In the genomic region with DNA sequence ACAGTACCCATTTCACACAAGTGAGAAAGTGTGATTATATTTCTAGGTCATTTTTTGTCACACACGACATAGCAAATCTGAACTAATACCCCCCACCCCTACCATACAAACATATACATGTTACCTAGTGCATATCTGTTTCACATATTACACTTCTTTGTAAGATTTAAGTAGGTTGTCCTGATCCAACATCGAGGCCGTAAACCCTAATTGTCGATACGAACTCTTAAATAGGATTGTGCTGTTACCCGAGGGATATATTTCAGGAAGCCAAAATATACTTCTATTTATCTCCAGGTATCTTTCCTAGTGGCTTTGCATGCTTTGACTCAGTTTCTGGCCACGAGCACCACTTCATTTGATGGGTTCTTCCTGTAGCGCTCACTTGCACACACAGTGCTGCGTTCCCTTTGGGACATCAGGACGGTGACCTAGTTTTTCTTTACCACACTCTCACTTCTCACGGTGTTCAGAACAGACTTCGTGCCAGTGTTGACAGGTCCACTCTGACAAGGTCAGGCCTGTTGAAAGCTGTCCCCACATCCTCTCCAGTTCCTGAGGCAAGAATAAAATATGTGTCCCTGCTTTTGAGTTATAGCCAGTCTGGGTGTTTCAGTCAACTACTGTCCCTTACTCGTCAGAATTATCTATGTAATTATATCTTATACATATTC, we compare ENCODE assay signal across 28 mouse cellular contexts. TPM values are rescaled to one million over a fixed set of nuclear protein-coding genes. Genes with fewer than 3 reads are reported as not detected.
A peak's percentile ranks its signal among the peaks of the same experiment; 100 is the strongest.
DNase-seq lines count a peak whose midpoint lies in the region; ATAC-seq and TF ChIP-seq lines count a peak whose summit lies in the region.
"Had no signal": no experiment of that assay in that cellular context is flagged by ENCODE, and none has a peak within 500 bp of the region (broad histone marks: within the 10 kb centered on the region; RNA-seq: fewer than 3 reads in every experiment).

No protein-coding gene starts in this region.

- peak; percentile 93 for TF ChIP-seq EP300 in heart, adult 2 months (IDR thresholded peaks at IDR 0.05; ENCODE audit: insufficient read depth, low read depth, low read length)

- DNase-seq in heart, adult 2 months, result peak; percentile 40 to 65
- DNase-seq in heart, adult 9 months (ENCODE audit: low spot score in 2 of 2), result peak; percentile 51 to 67
- no peak for DNase-seq in kidney, adult 8-10 months
- DNase-seq: adrenal gland, adult 8-10 months; B cell, adult 2 months; cerebellum, adult 11-12 months; cerebellum, postnatal 14 days; gastrocnemius, postnatal 14 days; kidney, postnatal 4 days; layer of hippocampus, adult 9-11 months; liver, embryonic 13.5 days; lung, adult 2 months; lung, postnatal 14 days; thymus, postnatal 25 days had no signal

- no peak overlapping the region for H3K9ac ChIP-seq in heart, adult 2 months (ENCODE audit: low read depth, low read length)
- no peak overlapping the region for H3K9ac ChIP-seq in heart, embryonic 12.5 days
- H3K9ac ChIP-seq in heart, embryonic 16.5 days (ENCODE audit: low read length), result no peak overlapping the region
- no peak overlapping the region for H3K9ac ChIP-seq in forebrain, embryonic 16.5 days (replicated peaks; ENCODE audit: low read depth, low read length)
- H3K9ac ChIP-seq: embryonic facial prominence, embryonic 13.5 days; forebrain, embryonic 13.5 days; kidney, embryonic 15.5 days; liver, embryonic 13.5 days; midbrain, embryonic 12.5 days; stomach, embryonic 15.5 days had no signal

- intact Hi-C loops in heart, adult 2 months (cut with DNase I), result loop anchor here (5.0 kb wide), 2 partner anchors 105 to 135 kb away; no protein-coding TSS in a partner anchor

- peak overlapping the region; percentile 54 for H3K27ac ChIP-seq in heart, adult 2 months
- no peak overlapping the region for H3K27ac ChIP-seq in heart, embryonic 12.5 days (ENCODE audit: poor library complexity, severe bottlenecking)
- no peak overlapping the region for H3K27ac ChIP-seq in heart, embryonic 16.5 days (ENCODE audit: low read length)
- no peak overlapping the region for H3K27ac ChIP-seq in forebrain, embryonic 16.5 days (ENCODE audit: low read length)
- H3K27ac ChIP-seq: embryonic facial prominence, embryonic 13.5 days; forebrain, embryonic 13.5 days; kidney, embryonic 15.5 days; liver, embryonic 13.5 days; midbrain, embryonic 12.5 days; stomach, embryonic 15.5 days had no signal

- H3K4me2 ChIP-seq in heart, embryonic 12.5 days, result no peak overlapping the region
- no peak overlapping the region for H3K4me2 ChIP-seq in heart, embryonic 16.5 days (ENCODE audit: low read depth, low read length)
- no peak overlapping the region for H3K4me2 ChIP-seq in forebrain, embryonic 16.5 days (ENCODE audit: low read length)
- H3K4me2 ChIP-seq: embryonic facial prominence, embryonic 13.5 days; forebrain, embryonic 13.5 days; kidney, embryonic 15.5 days; liver, embryonic 13.5 days; midbrain, embryonic 12.5 days; stomach, embryonic 15.5 days had no signal

- H3K4me1 ChIP-seq in heart, adult 2 months (ENCODE audit: control insufficient read depth, insufficient read depth, low read length), result peaks cover 5% of the 10 kb centered on the region; the same call in 1 of the 2 replicates
- peaks cover 12% of the 10 kb centered on the region for H3K4me1 ChIP-seq in heart, embryonic 12.5 days (replicated peaks)
- H3K4me1 ChIP-seq in heart, embryonic 16.5 days (ENCODE audit: control insufficient read depth, insufficient read depth, low read length), result peaks cover 16% of the 10 kb centered on the region
- H3K4me1 ChIP-seq in forebrain, embryonic 16.5 days (replicated peaks; ENCODE audit: control insufficient read depth, insufficient read depth, low read length), result no peaks in the 10 kb centered on the region
- H3K4me1 ChIP-seq: forebrain, embryonic 13.5 days; kidney, embryonic 15.5 days; liver, embryonic 13.5 days; stomach, embryonic 15.5 days had no signal

- 46% methylated on average over 13 of the region's 13 CpGs for WGBS in heart, adult 2 months
- 50% methylated on average over 13 of the region's 13 CpGs for WGBS in heart, embryonic 12.5 days
- 42% methylated on average over 13 of the region's 13 CpGs for WGBS in heart, embryonic 16.5 days
- 88% methylated on average over 13 of the region's 13 CpGs for WGBS in forebrain, embryonic 16.5 days

- no peaks in the 10 kb centered on the region for H3K9me3 ChIP-seq in heart, embryonic 12.5 days (replicated peaks)
- H3K9me3 ChIP-seq in heart, embryonic 16.5 days (replicated peaks; ENCODE audit: control insufficient read depth, low read length), result no peaks in the 10 kb centered on the region
- no peaks in the 10 kb centered on the region for H3K9me3 ChIP-seq in forebrain, embryonic 16.5 days (ENCODE audit: control insufficient read depth, low read length)
- H3K9me3 ChIP-seq: embryonic facial prominence, embryonic 13.5 days; forebrain, embryonic 13.5 days; kidney, embryonic 15.5 days; liver, embryonic 13.5 days; midbrain, embryonic 12.5 days; stomach, embryonic 15.5 days had no signal

- no peaks in the 10 kb centered on the region for H3K79me2 ChIP-seq in heart, adult 2 months (replicated peaks; ENCODE audit: control insufficient read depth, insufficient read depth, low read length)

- no peak overlapping the region for H3K4me3 ChIP-seq in heart, adult 2 months
- H3K4me3 ChIP-seq in heart, embryonic 12.5 days, result no peak overlapping the region
- no peak overlapping the region for H3K4me3 ChIP-seq in heart, embryonic 16.5 days (ENCODE audit: low read length)
- no peak overlapping the region for H3K4me3 ChIP-seq in forebrain, embryonic 16.5 days (replicated peaks; ENCODE audit: low read length)
- H3K4me3 ChIP-seq: embryonic facial prominence, embryonic 13.5 days; erythroblast, embryonic 14.5 days; forebrain, embryonic 13.5 days; kidney, embryonic 15.5 days; liver, embryonic 13.5 days; midbrain, embryonic 12.5 days; stomach, embryonic 15.5 days had no signal

- no peak for ATAC-seq in heart, embryonic 12.5 days (ENCODE audit: insufficient number of reproducible peaks, low FRiP score)
- peak; percentile 91 for ATAC-seq in heart, embryonic 16.5 days (replicated peaks; ENCODE audit: extremely low read depth, insufficient read depth, low FRiP score)
- 0 out of 2 replicates have a peak, but pooled peaks have one; percentile 41 for ATAC-seq in megakaryocyte-erythroid progenitor cell, adult 5-6 weeks (replicated peaks; ENCODE audit: low FRiP score, low TSS enrichment, poor library complexity, severe bottlenecking)
- no peak for ATAC-seq in forebrain, embryonic 16.5 days
- ATAC-seq: activated CD4-positive, CD25-positive, alpha-beta regulatory T cell, adult 4 months; forebrain, embryonic 13.5 days; hindbrain, embryonic 16.5 days; intestine, postnatal 0 days had no signal

- peaks cover 2% of the 10 kb centered on the region for H3K36me3 ChIP-seq in heart, adult 2 months (ENCODE audit: control insufficient read depth, insufficient read depth, low read length)
- H3K36me3 ChIP-seq in heart, embryonic 12.5 days, result no peaks in the 10 kb centered on the region
- no peaks in the 10 kb centered on the region for H3K36me3 ChIP-seq in heart, embryonic 16.5 days (ENCODE audit: control insufficient read depth, insufficient read depth)
- H3K36me3 ChIP-seq in forebrain, embryonic 16.5 days (ENCODE audit: control insufficient read depth, insufficient read depth), result no peaks in the 10 kb centered on the region
- H3K36me3 ChIP-seq: embryonic facial prominence, embryonic 13.5 days; kidney, embryonic 15.5 days; liver, embryonic 13.5 days; midbrain, embryonic 12.5 days; stomach, embryonic 15.5 days had no signal

- no peak for TF ChIP-seq CTCF in heart, adult 2 months (IDR thresholded peaks at IDR 0.05)

- no peaks in the 10 kb centered on the region for H3K27me3 ChIP-seq in heart, adult 2 months (ENCODE audit: control insufficient read depth, insufficient read depth, low read length)
- peaks cover 9% of the 10 kb centered on the region; the same call in 1 of the 2 replicates for H3K27me3 ChIP-seq in heart, embryonic 12.5 days (replicated peaks)
- no peaks in the 10 kb centered on the region for H3K27me3 ChIP-seq in heart, embryonic 16.5 days (ENCODE audit: control insufficient read depth, insufficient read depth, low read length)
- no peaks in the 10 kb centered on the region for H3K27me3 ChIP-seq in forebrain, embryonic 16.5 days (replicated peaks; ENCODE audit: control insufficient read depth, insufficient read depth, low read length)
- H3K27me3 ChIP-seq: embryonic facial prominence, embryonic 13.5 days; forebrain, embryonic 13.5 days; kidney, embryonic 15.5 days; liver, embryonic 13.5 days; midbrain, embryonic 12.5 days; stomach, embryonic 15.5 days had no signal

- peak; percentile 34; the same call in 1 of the 2 replicates for TF ChIP-seq POLR2A in heart, adult 2 months (IDR thresholded peaks at IDR 0.05; ENCODE audit: insufficient read depth, low read depth, low read length)

RNA-seq across cellular contexts. Expression of a gene that starts 17.7 kb away (rescaled TPM):
- 10 to 100 TPM; 11.4 to 13.6 TPM for total RNA-seq in heart, adult 2 months (2021)
- polyA plus RNA-seq in heart, adult 2 months (2012; rRNA removed), result 12.1 and 16.6 TPM in 2 replicates
- 11.1 and 11.5 TPM in 2 replicates for polyA plus RNA-seq in heart, embryonic 12.5 days (2016; fragmentation: Nextera tagmentation; extraction: Ambion mirVana)
- polyA plus RNA-seq in heart, embryonic 16.5 days (2015; fragmentation: Nextera tagmentation; extraction: Ambion mirVana), result 19.2 and 21.9 TPM in 2 replicates
- total RNA-seq in megakaryocyte-erythroid progenitor cell, adult 5-6 weeks (2014; fragmentation: Nextera tagmentation), result 0.17 TPM in 1 of 2 replicates, not detected in the other
- 0.08 TPM in 1 of 2 replicates, not detected in the other for total RNA-seq in megakaryocyte-erythroid progenitor cell, adult 5-6 weeks (2017)
- polyA plus RNA-seq in forebrain, embryonic 16.5 days (2015; fragmentation: Nextera tagmentation; extraction: Ambion mirVana), result 12.0 and 13.6 TPM in 2 replicates
- total RNA-seq: monocyte, adult 5-6 weeks had no signal
- polyA plus RNA-seq: activated CD4-positive, CD25-positive, alpha-beta regulatory T cell, adult 4 months; erythroblast, embryonic 14.5 days had no signal

Comparison
In these comparisons a context has a peak if more than half of its experiments do, and no peak if none do; other contexts are left out.
1. ATAC-seq: peak in heart, embryonic 16.5 days (single experiment) and megakaryocyte-erythroid progenitor cell, adult 5-6 weeks (single experiment); none in heart, embryonic 12.5 days (single experiment) and forebrain, embryonic 16.5 days (single experiment).
2. DNase-seq: peak in heart, adult 2 months (2 of 2) and heart, adult 9 months (2 of 2); none in kidney, adult 8-10 months (0 of 2).